Mouse (Mus musculus): ENCODE measurements around the gene Zfp92. TPM values are rescaled to one million over a fixed set of nuclear protein-coding genes. Genes with fewer than 3 reads are reported as not detected.
"Not testable (repeated sequence)": the region's sequence is repeated elsewhere in the genome, so short reads cannot be mapped to it uniquely, and the experiment has no call there.

Zfp92 gene
- total RNA-seq (2014; rRNA removed) (not detected in 2 replicates), polyA plus RNA-seq (2012; rRNA removed) (not detected in 2 replicates)

DNA sequence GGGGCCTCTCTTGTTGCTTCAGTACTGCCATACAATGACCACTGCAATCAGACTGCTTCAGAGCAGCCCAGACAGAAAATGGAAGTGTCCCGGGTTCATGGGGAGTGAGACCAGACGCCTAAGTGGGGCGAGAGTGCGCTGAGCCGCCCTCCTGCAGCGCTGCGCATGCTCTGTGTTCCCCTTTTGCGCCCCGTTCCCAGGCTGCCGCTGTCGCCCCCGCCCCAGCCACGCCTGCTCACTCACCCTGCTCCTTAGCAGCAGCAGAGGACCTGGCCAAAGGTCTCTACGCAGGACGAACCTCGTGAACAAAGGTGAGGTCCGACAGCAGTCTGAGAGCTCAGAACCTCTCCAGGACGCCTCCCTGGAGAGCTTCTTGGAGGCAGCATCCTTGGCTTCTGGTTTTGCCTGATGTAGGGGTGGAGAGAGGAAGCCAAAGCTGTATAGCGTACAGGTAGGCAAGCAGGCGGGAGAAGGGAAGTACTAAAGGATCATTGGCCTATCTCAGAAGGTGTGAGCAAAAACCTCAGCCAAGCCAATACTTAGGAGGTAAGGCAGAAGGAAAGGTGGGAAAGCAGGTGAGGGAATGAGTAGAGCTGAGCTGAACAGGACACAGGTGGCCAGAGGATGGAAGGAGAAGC, at the start of gene Zfp92:
Zfp92 (plus strand) TSS at position 217 of the 638 bp plus-strand sequence.
- TF ChIP-seq CTCF (IDR thresholded peaks at IDR 0.05; ENCODE audit: low read depth, low read length) (no peak), POLR2A (IDR thresholded peaks at IDR 0.05; ENCODE audit: extremely low read depth, insufficient read depth, low read length) (no peak)
- DNase-seq (ENCODE audit: extremely low read depth, low read depth, low spot score): no peak
- Histone ChIP-seq H3K79me2 (ENCODE audit: control insufficient read depth, insufficient read depth, low read length) (no peaks in the 10 kb centered on the region), H3K4me3 (ENCODE audit: insufficient read depth, low read depth, low read length) (no peak within 1 kb of the TSS), H3K27ac (replicated peaks; ENCODE audit: insufficient read depth, low read depth, low read length) (no peak within 1 kb of the TSS), H3K27me3 (ENCODE audit: control insufficient read depth, insufficient read depth, low read length) (peaks cover 3% of the 10 kb centered on the region; the same call in 1 of the 2 replicates), H3K9ac (ENCODE audit: low read depth, low read length) (no peak within 1 kb of the TSS), H3K36me3 (ENCODE audit: control insufficient read depth, insufficient read depth, low read length) (no peaks in the 10 kb centered on the region), H3K4me1 (ENCODE audit: control insufficient read depth, insufficient read depth, low read length) (no peaks in the 10 kb centered on the region; the same call in 1 of the 2 replicates)
- WGBS: 8% methylated on average over 14 of the region's 20 CpGs

DNA sequence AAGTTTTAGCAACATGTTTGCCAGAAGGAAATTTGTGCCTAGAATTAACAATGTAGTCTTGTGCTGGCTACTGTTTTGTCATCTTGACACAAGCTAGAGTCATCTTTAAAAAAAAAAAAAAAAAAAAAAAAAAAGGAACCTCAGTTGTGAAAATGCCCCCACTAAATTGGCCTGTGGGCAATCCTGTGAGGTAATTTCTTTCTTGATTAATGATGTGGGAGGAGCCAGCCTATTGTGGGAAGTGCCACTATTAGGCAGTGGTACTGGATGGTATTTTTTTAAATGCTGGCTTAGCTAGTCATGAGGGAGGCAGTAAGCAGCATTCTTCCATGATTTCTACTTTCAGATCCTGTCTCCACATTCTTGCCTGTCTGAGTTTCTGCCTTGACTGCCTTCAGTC, 47.6 kb upstream of the Zfp92 start:
- H3K27ac ChIP-seq (replicated peaks; ENCODE audit: insufficient read depth, low read depth, low read length): no peak overlapping the region
- no peaks in the 10 kb centered on the region for H3K4me1 ChIP-seq (ENCODE audit: control insufficient read depth, insufficient read depth, low read length)
- H3K27me3 ChIP-seq (ENCODE audit: control insufficient read depth, insufficient read depth, low read length): no peaks in the 10 kb centered on the region
- no peaks in the 10 kb centered on the region for H3K79me2 ChIP-seq (ENCODE audit: control insufficient read depth, insufficient read depth, low read length)
- H3K36me3 ChIP-seq (ENCODE audit: control insufficient read depth, insufficient read depth, low read length): no peaks in the 10 kb centered on the region
- DNase-seq (ENCODE audit: extremely low read depth, low read depth, low spot score): no peak
- no peak overlapping the region for H3K9ac ChIP-seq (ENCODE audit: low read depth, low read length)
- TF ChIP-seq POLR2A (IDR thresholded peaks at IDR 0.05; ENCODE audit: extremely low read depth, insufficient read depth, low read length): no peak
- TF ChIP-seq CTCF (IDR thresholded peaks at IDR 0.05; ENCODE audit: low read depth, low read length): no peak
- H3K4me3 ChIP-seq (ENCODE audit: insufficient read depth, low read depth, low read length): no peak overlapping the region

DNA sequence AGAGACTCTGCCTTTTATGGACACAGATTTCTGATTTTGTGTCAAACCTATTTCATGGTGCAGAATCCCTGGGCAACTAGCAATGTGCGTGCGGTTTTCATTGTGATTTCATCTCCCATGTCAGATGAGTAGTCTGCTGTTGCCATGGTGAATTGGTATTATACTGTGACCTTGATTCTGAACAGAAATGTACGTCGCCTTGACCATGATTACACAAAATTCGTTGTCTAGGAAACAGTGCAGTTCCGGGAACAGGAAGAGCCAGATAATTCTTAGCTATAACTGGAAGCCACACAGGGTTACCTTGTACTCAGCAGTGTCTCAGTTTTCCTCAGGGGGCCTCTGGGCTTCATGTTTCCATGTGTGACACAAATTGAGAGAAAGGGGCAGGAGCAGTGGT, 26.5 kb upstream of the Zfp92 start:
- Histone ChIP-seq H3K79me2 (ENCODE audit: control insufficient read depth, insufficient read depth, low read length) (no peaks in the 10 kb centered on the region), H3K9ac (ENCODE audit: low read depth, low read length) (no peak overlapping the region), H3K27me3 (ENCODE audit: control insufficient read depth, insufficient read depth, low read length) (no peaks in the 10 kb centered on the region), H3K36me3 (ENCODE audit: control insufficient read depth, insufficient read depth, low read length) (no peaks in the 10 kb centered on the region), H3K4me1 (ENCODE audit: control insufficient read depth, insufficient read depth, low read length) (no peaks in the 10 kb centered on the region), H3K4me3 (ENCODE audit: insufficient read depth, low read depth, low read length) (no peak overlapping the region), H3K27ac (replicated peaks; ENCODE audit: insufficient read depth, low read depth, low read length) (no peak overlapping the region)
- no peak for DNase-seq (ENCODE audit: extremely low read depth, low read depth, low spot score)
- TF ChIP-seq CTCF (IDR thresholded peaks at IDR 0.05; ENCODE audit: low read depth, low read length): no peak
- TF ChIP-seq POLR2A (IDR thresholded peaks at IDR 0.05; ENCODE audit: extremely low read depth, insufficient read depth, low read length): no peak
- WGBS: 63% methylated on average over 6 of the region's 6 CpGs

DNA sequence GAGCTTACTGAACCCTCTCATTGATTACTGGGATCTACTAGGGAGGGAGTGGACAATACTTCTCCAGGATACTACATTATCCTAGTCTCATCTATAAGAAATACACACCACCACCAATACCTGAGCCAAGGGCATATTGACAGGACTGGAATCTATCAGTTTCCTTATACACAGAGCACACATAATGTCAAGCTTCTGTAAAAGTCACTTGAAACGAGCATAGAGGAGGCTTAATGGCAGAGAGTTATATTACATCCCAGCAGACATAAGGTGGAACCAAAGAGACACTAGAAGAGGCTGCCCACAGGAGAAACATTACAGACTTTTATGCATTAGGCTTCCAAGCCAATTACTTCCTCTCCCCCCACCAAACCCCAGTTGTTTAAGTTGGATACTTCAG, 26.0 kb upstream of the Zfp92 start:
- Histone ChIP-seq H3K27ac (replicated peaks; ENCODE audit: insufficient read depth, low read depth, low read length) (no peak overlapping the region), H3K9ac (ENCODE audit: low read depth, low read length) (no peak overlapping the region), H3K4me3 (ENCODE audit: insufficient read depth, low read depth, low read length) (no peak overlapping the region), H3K79me2 (ENCODE audit: control insufficient read depth, insufficient read depth, low read length) (no peaks in the 10 kb centered on the region), H3K36me3 (ENCODE audit: control insufficient read depth, insufficient read depth, low read length) (no peaks in the 10 kb centered on the region), H3K4me1 (ENCODE audit: control insufficient read depth, insufficient read depth, low read length) (no peaks in the 10 kb centered on the region), H3K27me3 (ENCODE audit: control insufficient read depth, insufficient read depth, low read length) (no peaks in the 10 kb centered on the region)
- no peak for TF ChIP-seq POLR2A (IDR thresholded peaks at IDR 0.05; ENCODE audit: extremely low read depth, insufficient read depth, low read length)
- TF ChIP-seq CTCF (IDR thresholded peaks at IDR 0.05; ENCODE audit: low read depth, low read length): no peak
- no peak for DNase-seq (ENCODE audit: extremely low read depth, low read depth, low spot score)
- WGBS: 32% methylated on average over 1 of the region's 1 CpGs

DNA sequence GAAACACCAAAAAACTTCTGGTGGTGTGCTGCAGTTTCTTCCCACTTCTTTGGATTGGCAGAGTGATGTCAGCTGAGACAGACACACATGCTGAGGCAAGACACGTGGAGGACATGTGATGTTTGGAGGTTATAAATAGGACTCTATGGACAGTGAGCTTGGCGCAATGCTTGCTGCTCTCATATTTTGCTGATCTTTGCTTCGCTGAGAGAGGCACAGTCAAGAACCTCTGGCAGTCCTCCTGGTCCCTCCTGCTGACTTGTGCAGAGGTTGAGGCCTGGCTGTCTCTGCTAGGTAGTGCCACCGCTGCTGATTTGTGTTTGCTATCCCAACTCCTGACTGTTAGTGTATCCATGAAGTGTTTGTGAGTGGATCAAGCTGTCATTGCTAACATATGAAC, 19.4 kb upstream of the Zfp92 start:
- Histone ChIP-seq H3K4me1 (ENCODE audit: control insufficient read depth, insufficient read depth, low read length) (no peaks in the 10 kb centered on the region), H3K9ac (ENCODE audit: low read depth, low read length) (no peak overlapping the region), H3K36me3 (ENCODE audit: control insufficient read depth, insufficient read depth, low read length) (no peaks in the 10 kb centered on the region), H3K4me3 (ENCODE audit: insufficient read depth, low read depth, low read length) (no peak overlapping the region), H3K27me3 (ENCODE audit: control insufficient read depth, insufficient read depth, low read length) (no peaks in the 10 kb centered on the region), H3K79me2 (ENCODE audit: control insufficient read depth, insufficient read depth, low read length) (no peaks in the 10 kb centered on the region), H3K27ac (replicated peaks; ENCODE audit: insufficient read depth, low read depth, low read length) (no peak overlapping the region)
- peak; percentile 60 for DNase-seq (ENCODE audit: extremely low read depth, low read depth, low spot score)
- no peak for TF ChIP-seq CTCF (IDR thresholded peaks at IDR 0.05; ENCODE audit: low read depth, low read length)
- no peak for TF ChIP-seq POLR2A (IDR thresholded peaks at IDR 0.05; ENCODE audit: extremely low read depth, insufficient read depth, low read length)
- 39% methylated on average over 4 of the region's 4 CpGs for WGBS

DNA sequence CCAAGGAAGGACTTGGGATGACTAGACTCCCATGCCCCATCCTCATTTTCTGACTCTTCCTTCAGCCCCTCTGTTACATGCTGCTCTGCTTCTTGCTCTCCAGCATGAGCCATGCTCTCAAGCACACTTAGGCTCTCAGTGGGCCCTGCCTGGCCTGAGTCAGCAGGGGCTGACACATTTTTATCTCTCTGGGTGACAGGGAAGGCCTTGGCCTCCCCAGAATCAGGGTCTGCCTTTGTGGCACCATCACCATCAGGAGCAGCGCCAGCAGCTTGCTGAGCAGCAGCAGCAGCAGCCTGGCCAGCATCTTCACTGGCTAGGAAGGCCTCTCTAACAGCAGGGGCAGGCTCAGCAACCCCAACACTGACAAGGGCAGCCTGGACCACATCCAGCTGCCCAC, 14.4 kb upstream of the Zfp92 start:
- Histone ChIP-seq H3K27ac (replicated peaks; ENCODE audit: insufficient read depth, low read depth, low read length) (no peak overlapping the region), H3K4me1 (ENCODE audit: control insufficient read depth, insufficient read depth, low read length) (no peaks in the 10 kb centered on the region), H3K27me3 (ENCODE audit: control insufficient read depth, insufficient read depth, low read length) (no peaks in the 10 kb centered on the region), H3K9ac (ENCODE audit: low read depth, low read length) (no peak overlapping the region), H3K79me2 (ENCODE audit: control insufficient read depth, insufficient read depth, low read length) (no peaks in the 10 kb centered on the region), H3K4me3 (ENCODE audit: insufficient read depth, low read depth, low read length) (no peak overlapping the region), H3K36me3 (ENCODE audit: control insufficient read depth, insufficient read depth, low read length) (no peaks in the 10 kb centered on the region)
- WGBS: 100% methylated on average over 1 of the region's 1 CpGs
- DNase-seq (ENCODE audit: extremely low read depth, low read depth, low spot score): no peak
- TF ChIP-seq CTCF (IDR thresholded peaks at IDR 0.05; ENCODE audit: low read depth, low read length) (no peak), POLR2A (IDR thresholded peaks at IDR 0.05; ENCODE audit: extremely low read depth, insufficient read depth, low read length) (no peak)

DNA sequence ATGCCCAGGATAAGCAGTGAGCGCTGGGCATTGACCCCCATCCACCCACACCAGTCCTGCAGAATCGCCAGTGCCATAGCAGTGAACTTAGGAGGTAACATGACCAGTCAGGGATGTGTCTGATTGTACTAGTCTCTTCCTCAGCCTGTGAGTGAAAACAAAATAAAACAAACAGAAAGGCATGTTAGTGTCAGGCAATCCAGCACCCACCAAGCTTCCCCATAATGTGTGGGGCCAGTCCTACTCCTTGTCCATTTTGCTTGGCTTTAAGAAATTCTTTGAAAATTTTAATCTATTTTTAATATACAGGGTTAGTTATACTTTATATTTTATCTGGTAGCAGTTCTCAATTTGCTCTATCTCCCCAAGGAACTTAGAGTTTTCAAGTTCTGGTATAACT, 12.3 kb upstream of the Zfp92 start, which contains the start of gene Gm18336:
Gm18336 (minus strand) TSS at position 101 of the 400 bp plus-strand sequence.
- not testable (repeated sequence) for H3K79me2 ChIP-seq (ENCODE audit: control insufficient read depth, insufficient read depth, low read length); DNase-seq (ENCODE audit: extremely low read depth, low read depth, low spot score); H3K9ac ChIP-seq (ENCODE audit: low read depth, low read length); H3K27me3 ChIP-seq (ENCODE audit: control insufficient read depth, insufficient read depth, low read length); H3K4me1 ChIP-seq (ENCODE audit: control insufficient read depth, insufficient read depth, low read length); H3K4me3 ChIP-seq (ENCODE audit: insufficient read depth, low read depth, low read length); H3K27ac ChIP-seq (replicated peaks; ENCODE audit: insufficient read depth, low read depth, low read length); H3K36me3 ChIP-seq (ENCODE audit: control insufficient read depth, insufficient read depth, low read length)
- 86% methylated on average over 1 of the region's 2 CpGs for WGBS
